Mouse (Mus musculus): ENCODE measurements around the gene Pop4.
A peak's percentile ranks its signal among the peaks of the same experiment; 100 is the strongest.
"Not testable (repeated sequence)": the region's sequence is repeated elsewhere in the genome, so short reads cannot be mapped to it uniquely, and the experiment has no call there.

Gene Pop4

DNA sequence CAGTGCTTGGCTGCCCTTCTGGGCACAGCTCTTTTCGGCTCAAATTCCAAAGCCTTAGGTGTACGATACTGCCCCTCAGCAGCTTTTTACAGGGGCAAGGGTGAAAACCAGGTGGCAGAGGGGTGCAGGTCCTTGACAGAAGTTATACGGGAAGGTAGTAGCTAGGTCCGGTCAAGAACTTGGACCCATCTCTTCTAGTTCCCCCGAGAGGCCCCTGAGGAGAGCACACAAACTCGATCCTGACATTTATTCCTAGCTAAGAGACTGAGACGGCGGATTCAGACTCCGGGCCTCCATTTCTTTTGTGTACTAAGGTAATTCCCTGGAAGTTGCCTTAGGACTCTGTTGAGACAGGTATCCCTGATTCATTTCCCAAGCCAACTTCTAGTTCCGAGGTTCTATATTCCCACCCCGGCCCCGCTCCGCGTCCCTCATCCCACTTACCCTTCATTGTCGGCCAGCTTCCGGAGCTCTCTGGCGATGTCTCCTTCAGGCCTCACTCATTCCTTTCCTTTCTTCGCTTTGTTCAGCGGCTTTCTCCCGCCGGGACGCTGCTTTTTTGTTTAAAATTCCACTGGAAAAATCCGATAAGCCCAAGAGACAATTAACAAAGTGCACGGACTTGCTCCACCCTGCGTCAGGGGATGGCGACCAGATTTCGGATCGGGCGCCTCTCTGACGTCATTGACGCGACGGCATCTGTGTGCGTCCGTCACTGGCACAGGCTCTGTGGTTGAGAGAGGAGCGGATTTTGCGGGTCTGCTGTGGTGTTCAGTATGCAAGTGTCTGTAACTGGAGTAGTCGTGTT lies at the start of gene Pop4:
Pop4 (minus strand) TSS at position 721 of the 808 bp plus-strand sequence.
- DNase-seq (ENCODE audit: low read depth, low spot score): peak; percentile 82

DNA sequence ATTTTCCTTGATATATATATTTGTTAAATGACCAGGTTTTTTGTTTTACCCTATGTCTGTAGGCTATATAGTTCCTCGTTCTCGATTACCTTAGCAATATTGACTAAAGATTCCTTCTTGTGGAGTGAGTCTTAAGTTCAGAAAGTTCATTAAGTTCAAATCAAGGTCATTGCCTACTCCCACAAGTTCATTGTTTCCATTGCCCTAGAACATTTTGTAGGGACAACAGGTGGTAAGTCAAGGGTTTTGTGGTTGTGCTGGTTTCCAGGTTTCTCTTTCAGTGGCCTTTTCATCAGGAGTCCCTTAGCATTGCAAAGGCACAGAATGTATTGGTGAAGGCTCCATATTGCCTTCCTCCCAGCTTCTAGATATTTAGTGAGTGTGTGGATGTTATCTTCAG lies 49.4 kb upstream of the Pop4 start:
- no peak for DNase-seq (ENCODE audit: low read depth, low spot score)

DNA sequence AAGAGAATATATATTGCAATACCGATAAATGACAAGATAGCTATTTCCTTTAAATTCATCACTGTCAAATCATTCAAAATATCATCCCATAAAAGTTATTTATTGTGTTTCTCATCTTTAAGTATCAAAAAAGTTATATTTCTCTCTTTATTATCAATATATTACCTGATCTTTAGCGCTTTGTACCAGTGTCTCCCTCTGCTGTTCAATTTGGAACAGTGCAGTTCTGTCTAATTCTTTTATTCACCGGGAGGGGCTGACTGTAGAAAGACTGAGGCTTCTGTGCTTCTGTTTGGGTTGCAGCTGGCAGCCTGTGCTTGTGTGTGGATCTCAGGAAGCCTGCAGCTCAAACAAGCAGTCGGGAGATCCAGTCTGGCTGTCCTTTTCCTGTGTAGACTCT lies 11.0 kb upstream of the Pop4 start:
- DNase-seq (ENCODE audit: low read depth, low spot score): not testable (repeated sequence)

- no peak for DNase-seq (ENCODE audit: low read depth, low spot score)
Observed at GRCm38 (mm10) chr7:38272551-38272950, 1.3 kb upstream of the Pop4 start.

DNA sequence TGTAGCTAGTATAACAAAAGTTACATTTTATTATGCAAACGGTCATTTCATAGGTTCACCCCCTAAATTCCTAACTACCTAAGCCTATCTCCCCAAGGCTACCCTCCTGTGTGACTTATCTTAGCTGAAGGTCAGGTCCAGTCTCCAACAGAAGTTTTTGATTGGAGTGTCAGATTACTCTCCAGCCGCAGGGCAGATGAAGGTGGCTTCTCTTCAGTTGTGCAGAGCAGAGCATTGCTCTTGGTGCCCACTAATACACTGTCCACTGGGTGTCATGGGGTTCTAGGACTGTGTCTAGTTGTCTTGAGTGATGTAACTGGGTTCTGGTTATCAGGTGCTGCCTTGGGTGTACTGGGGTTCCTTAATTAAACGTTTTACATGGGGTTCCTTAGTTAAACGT lies 636 bp upstream of the Pop4 start:
- DNase-seq (ENCODE audit: low read depth, low spot score): no peak

DNA sequence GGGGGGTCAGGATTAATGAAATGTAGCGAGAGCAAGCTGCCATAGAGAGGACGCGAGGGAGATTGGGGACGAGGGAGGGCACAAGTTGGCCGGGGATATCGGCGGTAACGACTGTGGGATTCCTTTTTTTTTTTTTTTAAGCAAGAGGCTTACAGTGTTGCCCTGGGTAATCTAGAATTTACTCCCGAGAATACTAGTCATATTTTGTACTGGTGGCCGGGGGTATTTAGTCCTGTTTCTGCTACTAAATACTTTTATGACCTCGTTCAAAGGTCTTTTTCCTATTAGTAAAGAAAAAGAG lies 238 bp upstream of the Pop4 start:
- DNase-seq (ENCODE audit: low read depth, low spot score): no peak

DNA sequence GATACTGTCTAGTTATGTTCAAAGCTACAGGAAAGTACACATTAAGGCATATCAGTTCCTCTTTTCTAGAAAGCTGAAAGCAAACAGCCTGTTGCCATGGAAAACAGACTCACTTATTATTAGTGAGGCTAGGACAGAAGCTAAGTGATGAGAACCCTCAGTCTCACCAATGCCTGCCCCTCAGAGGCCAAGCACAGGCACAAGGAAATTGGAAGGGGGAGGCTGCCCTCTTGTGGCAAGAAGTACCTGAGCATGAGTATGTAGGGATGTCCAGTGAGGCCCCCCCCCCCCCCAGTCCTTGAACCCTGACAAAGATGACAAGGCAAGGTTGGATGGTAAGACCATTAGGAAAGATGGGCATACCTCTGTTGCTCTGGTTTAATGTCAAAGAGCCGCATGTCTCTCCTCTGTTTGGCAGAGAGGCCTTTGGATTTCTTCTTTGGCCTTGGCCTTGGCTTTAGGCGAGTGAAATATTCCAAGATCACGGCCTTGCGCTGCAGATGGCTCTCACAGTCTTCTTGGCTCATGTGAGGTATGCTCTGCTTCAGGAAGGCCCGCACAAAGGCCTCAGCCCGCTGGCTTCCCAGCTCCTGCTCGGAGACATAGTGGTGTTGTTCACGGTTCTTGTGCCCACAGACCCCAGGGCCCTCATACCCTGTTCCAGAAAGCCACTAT lies 4.1 kb downstream of the Pop4 start:
- no peak for DNase-seq (ENCODE audit: low read depth, low spot score)

DNA sequence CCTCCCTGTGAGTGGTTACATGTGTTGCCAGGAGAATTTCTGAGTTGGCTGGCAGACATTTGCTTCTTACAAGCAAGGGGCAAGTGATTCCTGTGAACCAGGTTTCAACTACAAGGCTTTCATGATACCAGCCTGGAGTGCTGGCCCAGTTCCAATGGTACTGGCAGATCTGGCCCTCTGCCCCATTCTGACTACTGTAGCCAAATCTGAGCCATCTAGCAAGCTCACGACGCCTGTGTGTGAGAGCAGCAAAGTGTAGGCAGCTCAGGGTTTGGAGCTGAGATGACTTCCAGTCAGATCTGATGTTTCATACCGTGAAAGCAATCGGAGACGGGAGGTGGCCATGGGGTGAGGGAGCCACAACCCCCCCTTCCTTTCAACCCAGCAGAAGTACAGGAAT lies 8.8 kb downstream of the Pop4 start:
- no peak for DNase-seq (ENCODE audit: low read depth, low spot score)

DNA sequence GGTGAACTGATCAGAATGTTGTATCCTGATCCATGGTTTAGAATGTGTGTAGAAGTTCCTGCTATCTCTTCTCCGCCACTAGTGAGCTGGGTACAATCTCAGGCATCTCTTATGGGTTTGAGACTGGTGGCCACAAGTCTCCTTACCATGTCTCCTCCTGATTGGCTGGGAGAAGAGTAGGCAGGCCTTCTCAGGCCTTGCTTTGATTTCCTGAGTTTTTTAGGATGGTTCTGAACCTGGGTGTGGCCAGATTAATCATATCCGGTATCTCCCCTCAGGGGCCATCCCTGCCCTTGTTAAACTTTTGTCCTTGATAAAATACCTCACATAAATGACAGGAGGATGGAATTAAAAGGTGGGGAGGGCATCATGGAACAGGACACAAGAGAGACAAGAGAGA lies 11.6 kb downstream of the Pop4 start:
- no peak for DNase-seq (ENCODE audit: low read depth, low spot score)

GRCm38 (mm10) chr7:38253441-38253840 lies 17.8 kb downstream of the Pop4 start:
- DNase-seq (ENCODE audit: low read depth, low spot score): no peak

DNA sequence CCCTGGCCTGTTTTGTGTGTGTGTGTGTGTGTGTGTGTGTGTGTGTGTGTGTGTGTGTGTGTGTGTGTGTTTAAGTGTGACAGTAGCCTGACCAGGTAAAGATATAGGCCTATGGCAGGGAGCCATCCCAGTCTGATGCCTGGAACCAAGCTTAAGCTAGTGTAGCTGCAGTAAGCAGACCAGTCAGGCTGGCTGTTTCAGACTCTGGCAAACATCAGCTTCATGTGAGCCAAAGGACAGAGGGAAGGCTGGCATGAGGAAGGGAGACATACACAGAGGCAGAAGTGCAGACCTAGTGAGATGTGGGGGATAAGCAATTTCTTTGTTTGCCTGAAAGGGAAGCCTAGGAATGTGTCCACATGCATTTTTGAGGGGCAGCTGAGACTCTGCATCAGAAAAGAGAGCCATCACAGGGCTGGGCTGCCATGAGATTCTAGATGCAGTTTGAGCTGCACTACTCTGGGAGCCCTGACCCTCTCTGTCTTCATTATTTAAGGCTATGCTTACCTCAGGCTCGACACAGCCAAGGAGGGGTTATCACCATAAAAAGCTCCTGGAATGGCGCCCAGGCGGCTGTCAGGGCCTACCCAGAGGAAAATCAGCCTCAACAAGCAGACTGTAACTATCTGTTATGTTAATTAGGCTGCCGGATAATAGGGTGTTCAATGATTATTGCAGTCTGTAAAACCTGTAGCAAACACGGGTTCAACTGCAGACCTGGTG lies 19.6 kb downstream of the Pop4 start:
- no peak for DNase-seq (ENCODE audit: low read depth, low spot score)

DNA sequence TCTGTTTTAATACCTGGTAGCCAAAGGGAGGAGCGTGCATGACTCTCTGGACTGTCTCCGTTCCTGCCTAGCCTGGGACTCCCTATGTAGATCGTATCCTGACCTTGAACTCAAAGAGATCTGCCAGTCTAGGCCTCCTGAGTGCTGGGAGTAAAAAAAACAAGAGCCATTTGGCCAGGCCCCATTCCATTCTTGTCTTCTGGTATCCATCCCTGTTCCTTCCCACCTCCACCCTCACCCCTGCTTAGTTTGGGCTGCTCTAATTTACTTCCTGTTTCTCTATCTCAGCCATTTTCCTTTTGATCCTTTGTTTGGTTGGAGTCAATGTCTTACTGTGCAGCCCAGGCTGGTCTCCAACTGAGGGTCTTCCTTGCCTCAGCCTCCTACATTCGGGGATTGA lies 28.8 kb downstream of the Pop4 start:
- no peak for DNase-seq (ENCODE audit: low read depth, low spot score)

DNA sequence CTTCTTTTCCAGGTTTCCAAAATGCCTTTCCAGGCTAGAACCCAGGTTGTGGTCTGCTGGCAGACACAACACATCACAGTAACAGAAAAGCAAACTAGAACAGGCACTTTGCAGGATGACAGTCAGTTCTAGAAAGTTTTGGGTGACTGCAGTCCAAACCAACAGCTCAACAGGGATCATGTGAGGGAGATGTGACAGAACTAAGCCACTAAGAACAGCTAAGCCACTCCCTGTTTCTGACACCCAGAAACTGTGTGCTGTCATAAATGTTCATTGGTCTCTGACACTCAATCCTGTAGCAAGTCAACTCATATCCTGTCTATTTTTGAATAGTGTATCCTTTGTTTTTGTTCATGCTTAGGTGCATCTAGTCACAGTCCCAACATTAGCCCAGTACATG lies 34.1 kb downstream of the Pop4 start:
- no peak for DNase-seq (ENCODE audit: low read depth, low spot score)

- DNase-seq (ENCODE audit: low read depth, low spot score): no peak
Observed at GRCm38 (mm10) chr7:38236400-38237105, 34.7 kb downstream of the Pop4 start.

GRCm38 (mm10) chr7:38230285-38230684 lies 40.9 kb downstream of the Pop4 start:
- DNase-seq (ENCODE audit: low read depth, low spot score): no peak

DNA sequence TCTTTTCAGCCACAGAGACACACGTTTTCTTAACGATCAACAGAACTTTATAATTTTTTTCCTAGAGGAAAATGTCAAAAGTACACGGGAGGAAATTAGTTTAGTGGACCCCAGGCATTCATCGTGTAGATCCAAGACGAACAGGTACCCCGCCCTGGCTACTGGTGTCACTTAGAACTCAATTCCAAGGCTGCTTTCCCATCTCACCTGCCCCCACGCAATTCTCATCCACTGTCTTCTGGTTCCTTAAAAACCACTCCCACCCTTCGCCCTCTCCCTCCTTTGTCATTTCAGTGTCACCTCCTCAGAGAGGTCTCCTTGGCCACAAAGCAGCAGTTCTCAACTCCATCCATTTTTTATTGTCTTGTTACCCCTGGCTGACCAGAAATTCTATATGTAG lies 42.9 kb downstream of the Pop4 start:
- no peak for DNase-seq (ENCODE audit: low read depth, low spot score)

DNA sequence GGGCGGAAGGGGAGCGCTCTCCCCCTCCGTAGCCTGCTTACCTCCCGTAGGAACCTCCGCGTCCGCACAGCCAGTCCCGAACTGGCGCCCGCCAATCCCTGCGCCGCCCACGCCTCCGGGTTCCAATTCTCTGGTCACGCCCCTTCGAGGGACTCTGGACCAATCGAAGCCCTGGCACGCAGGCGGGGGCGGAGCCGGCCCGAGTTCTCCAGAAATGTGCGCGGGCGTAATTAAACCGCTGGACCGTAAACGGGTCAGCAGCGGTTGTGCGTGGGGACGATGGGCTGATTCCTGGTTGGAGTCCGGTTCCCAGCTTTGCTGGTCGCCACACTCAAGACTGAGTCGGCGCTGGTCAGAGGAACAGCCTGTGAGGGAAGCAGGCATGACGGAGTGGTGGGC lies 43.3 kb downstream of the Pop4 start, which contains the start of gene Plekhf1:
Plekhf1 (minus strand) TSS at position 117 of the 399 bp plus-strand sequence.
- peak; percentile 10 for DNase-seq (ENCODE audit: low read depth, low spot score)

DNA sequence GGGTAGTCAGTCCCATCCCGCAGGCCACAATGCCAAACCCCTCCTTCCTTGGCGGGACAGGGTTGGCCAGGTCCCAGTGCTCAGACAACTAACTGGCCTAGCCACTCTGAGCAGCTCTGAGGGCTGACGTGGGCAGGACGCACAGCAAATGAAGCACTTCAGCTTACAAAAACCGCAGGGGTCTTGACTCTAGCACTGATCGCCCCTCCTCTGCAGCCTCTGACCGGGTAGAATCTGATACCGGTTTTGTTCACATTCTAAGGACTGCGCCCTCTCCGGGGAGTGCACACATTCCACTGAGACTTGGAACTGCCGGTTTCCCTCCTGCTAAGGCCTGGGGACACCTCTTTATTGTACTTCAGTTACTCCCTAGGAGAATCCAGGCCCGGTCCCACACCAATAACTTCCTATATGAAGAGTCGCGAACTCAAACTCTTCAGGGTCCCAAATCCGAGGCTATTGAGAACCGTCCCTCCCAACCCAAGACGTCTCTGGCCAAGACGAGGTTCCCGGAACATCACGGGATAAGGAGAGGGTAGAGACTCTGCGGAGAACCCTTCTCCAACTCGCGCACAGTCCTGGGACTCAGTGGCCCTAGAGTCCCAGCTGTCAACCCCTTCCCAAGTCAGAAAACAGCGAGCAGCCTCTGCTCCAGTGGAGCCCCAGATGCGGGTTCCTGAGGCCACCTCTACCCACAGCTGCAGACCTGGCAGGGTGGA lies 43.9 kb downstream of the Pop4 start:
- DNase-seq (ENCODE audit: low read depth, low spot score): no peak

- no peak for DNase-seq (ENCODE audit: low read depth, low spot score)
Observed at GRCm38 (mm10) chr7:38226226-38226625, 45.0 kb downstream of the Pop4 start.

DNA sequence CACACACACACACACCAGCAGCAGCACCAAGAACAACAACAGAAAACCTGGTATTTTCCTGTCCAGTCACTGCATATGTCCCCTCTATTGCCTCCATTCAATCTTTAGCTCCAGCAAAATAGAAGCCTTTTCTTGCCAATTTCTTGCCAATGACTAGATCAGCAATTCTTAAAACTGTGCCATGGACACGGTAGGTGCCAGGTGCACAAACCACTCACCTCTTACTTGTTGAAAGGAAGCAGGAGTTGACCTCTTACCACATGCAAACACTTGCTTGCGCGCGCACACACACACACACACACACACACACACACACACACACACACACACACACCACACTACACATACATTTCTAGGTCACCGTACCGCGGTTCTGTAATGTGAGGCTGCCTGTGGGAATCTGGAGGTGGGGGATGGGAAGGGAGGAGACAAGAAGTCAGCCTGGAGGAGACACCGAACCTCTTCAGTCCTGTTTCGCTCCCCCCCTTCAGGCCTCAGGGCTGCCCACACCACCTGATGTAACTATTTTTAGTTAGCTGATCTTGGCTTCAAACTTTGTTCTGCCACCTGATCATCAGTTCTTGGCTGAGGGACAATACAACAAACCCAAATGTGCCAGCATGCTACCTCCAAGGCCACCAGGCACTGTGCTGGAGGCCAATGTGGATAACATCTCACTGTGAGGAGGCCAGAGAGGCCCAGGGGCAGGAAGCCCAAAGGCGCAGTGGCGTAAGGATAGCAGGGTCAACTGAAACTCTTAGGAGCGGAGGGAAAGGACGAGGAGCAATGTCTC lies 46.5 kb downstream of the Pop4 start:
- DNase-seq (ENCODE audit: low read depth, low spot score): no peak

GRCm38 (mm10) chr7:38220866-38221265 lies 50.4 kb downstream of the Pop4 start:
- no peak for DNase-seq (ENCODE audit: low read depth, low spot score)
